Mouse (Mus musculus) megakaryocyte, embryonic 14.5 days (primary cell): ENCODE results near the gene C2cd2. TPM values are rescaled to one million over a fixed set of nuclear protein-coding genes. Genes with fewer than 3 reads are reported as not detected.
A peak's percentile ranks its signal among the peaks of the same experiment; 100 is the strongest.

Experiments
- H3K27me3 ChIP-seq: replicated peaks from 2 replicates; pipeline ENCODE3; 2012; ENCODE audit warnings: inconsistent platforms
- H3K36me3 ChIP-seq: replicated peaks from 2 replicates; pipeline ENCODE3; 2012; ENCODE audit warnings: low read length, inconsistent platforms, mixed read lengths
- H3K4me1 ChIP-seq: 2 replicates; pipeline ENCODE4 v1.6.1; 2012; ENCODE audit warnings: inconsistent platforms
- H3K4me3 ChIP-seq: replicated peaks from 2 replicates; pipeline ENCODE3; 2012; ENCODE audit warnings: moderate library complexity, mild to moderate bottlenecking, inconsistent platforms
- H3K9me3 ChIP-seq: 2 replicates; pipeline ENCODE4 v1.6.1; 2012; ENCODE audit warnings: inconsistent platforms
- FLI1 ChIP-seq: IDR thresholded peaks from 2 replicates; pipeline ENCODE4 v1.6.1; 2012; ENCODE audit warnings: low read length, inconsistent platforms, mixed read lengths
- GATA1 ChIP-seq: IDR thresholded peaks from 3 replicates; pipeline ENCODE4 v1.6.1; 2012; ENCODE audit warnings: mixed read lengths, low read length, inconsistent platforms, borderline replicate concordance
- polyA plus RNA-seq: library from polyadenylated mRNA; stranded (reverse); fragments of >175 nt; gene quantifications from 2 replicates; pipeline ENCODE4 v1.2.3, GENCODE M21; 2012; ENCODE audit warnings: low replicate concordance; ENCODE audit not compliant: insufficient read depth

Gene C2cd2
- polyA plus RNA-seq, 1 experiment = 11.5 TPM

GRCm38 (mm10) chr16:97863932-97864467 lies 98.4 kb downstream of the C2cd2 start:
- no peaks in the 10 kb centered on the region for H3K27me3 ChIP-seq
- H3K4me1 ChIP-seq = peaks cover 8% of the 10 kb centered on the region
- no peak for TF ChIP-seq FLI1
- no peak for TF ChIP-seq GATA1
- no peak overlapping the region for H3K4me3 ChIP-seq
- peaks cover 84% of the 10 kb centered on the region for H3K36me3 ChIP-seq
- H3K9me3 ChIP-seq = no peaks in the 10 kb centered on the region

GRCm38 (mm10) chr16:97856050-97856449 lies 106.3 kb downstream of the C2cd2 start:
- H3K27me3 ChIP-seq = no peaks in the 10 kb centered on the region
- no peak overlapping the region for H3K4me3 ChIP-seq
- peaks cover 39% of the 10 kb centered on the region for H3K36me3 ChIP-seq
- no peaks in the 10 kb centered on the region for H3K9me3 ChIP-seq
- TF ChIP-seq GATA1 (no peak), FLI1 (no peak)
- H3K4me1 ChIP-seq = peaks cover 38% of the 10 kb centered on the region

GRCm38 (mm10) chr16:97851741-97852319 lies 110.6 kb downstream of the C2cd2 start, which contains the start of gene Prdm15:
TSS of gene Prdm15 (minus strand) at chr16:97851850.
- Histone ChIP-seq H3K36me3 (peaks cover 25% of the 10 kb centered on the region), H3K27me3 (no peaks in the 10 kb centered on the region), H3K4me1 (peaks cover 72% of the 10 kb centered on the region), H3K4me3 (peak within 1 kb of the TSS; percentile 98), H3K9me3 (no peaks in the 10 kb centered on the region)
- TF ChIP-seq GATA1 (no peak), FLI1 (peak; percentile 80; the same call in 1 of the 2 replicates)

- peaks cover 29% of the 10 kb centered on the region for H3K36me3 ChIP-seq
- TF ChIP-seq FLI1 (no peak), GATA1 (no peak)
- H3K4me1 ChIP-seq = peaks cover 79% of the 10 kb centered on the region
- no peaks in the 10 kb centered on the region for H3K27me3 ChIP-seq
- H3K9me3 ChIP-seq = no peaks in the 10 kb centered on the region
- H3K4me3 ChIP-seq = peak overlapping the region; percentile 98
Observed at GRCm38 (mm10) chr16:97851061-97851740, 111.2 kb downstream of the C2cd2 start.

GRCm38 (mm10) chr16:97850667-97851060 lies 111.7 kb downstream of the C2cd2 start:
- H3K9me3 ChIP-seq = no peaks in the 10 kb centered on the region
- peaks cover 84% of the 10 kb centered on the region for H3K4me1 ChIP-seq
- TF ChIP-seq FLI1 = no peak
- TF ChIP-seq GATA1 = no peak

GRCm38 (mm10) chr16:97848832-97849231 lies 113.6 kb downstream of the C2cd2 start:
- H3K36me3 ChIP-seq = peaks cover 47% of the 10 kb centered on the region
- peaks cover 90% of the 10 kb centered on the region for H3K4me1 ChIP-seq

More at GRCm38 (mm10) chr16:97850667-97851060, 111.7 kb downstream of the C2cd2 start:
- Histone ChIP-seq H3K36me3 (peaks cover 34% of the 10 kb centered on the region), H3K4me3 (peak overlapping the region; percentile 98), H3K27me3 (no peaks in the 10 kb centered on the region)

GRCm38 (mm10) chr16:97844967-97845937 lies 117.1 kb downstream of the C2cd2 start:
- peaks cover 77% of the 10 kb centered on the region for H3K36me3 ChIP-seq

More at GRCm38 (mm10) chr16:97848832-97849231, 113.6 kb downstream of the C2cd2 start:
- TF ChIP-seq GATA1 (no peak), FLI1 (no peak)
- no peaks in the 10 kb centered on the region for H3K9me3 ChIP-seq
- H3K27me3 ChIP-seq = no peaks in the 10 kb centered on the region
- peak overlapping the region; percentile 12 for H3K4me3 ChIP-seq

GRCm38 (mm10) chr16:97832154-97832553 lies 130.2 kb downstream of the C2cd2 start:
- H3K4me3 ChIP-seq = no peak overlapping the region
- H3K9me3 ChIP-seq = no peaks in the 10 kb centered on the region
- H3K4me1 ChIP-seq = peaks cover 26% of the 10 kb centered on the region
- peaks cover 98% of the 10 kb centered on the region for H3K36me3 ChIP-seq
- TF ChIP-seq GATA1 (no peak), FLI1 (no peak)
- no peaks in the 10 kb centered on the region for H3K27me3 ChIP-seq

More at GRCm38 (mm10) chr16:97844967-97845937, 117.1 kb downstream of the C2cd2 start:
- no peaks in the 10 kb centered on the region for H3K27me3 ChIP-seq
- TF ChIP-seq FLI1 = no peak
- no peak for TF ChIP-seq GATA1
- H3K9me3 ChIP-seq = no peaks in the 10 kb centered on the region
- no peak overlapping the region for H3K4me3 ChIP-seq
- H3K4me1 ChIP-seq = peaks cover 97% of the 10 kb centered on the region

- Histone ChIP-seq H3K27me3 (no peaks in the 10 kb centered on the region), H3K36me3 (peaks cover 93% of the 10 kb centered on the region), H3K4me3 (no peak overlapping the region), H3K9me3 (no peaks in the 10 kb centered on the region), H3K4me1 (peaks cover 44% of the 10 kb centered on the region)
- TF ChIP-seq GATA1 (no peak), FLI1 (no peak)
Observed at GRCm38 (mm10) chr16:97828207-97828606, 134.2 kb downstream of the C2cd2 start.
